Mouse (Mus musculus): Measurements from ENCODE around the gene Aarsd1. TPM values are rescaled to one million over a fixed set of nuclear protein-coding genes. Genes with fewer than 3 reads are reported as not detected.
A peak's percentile ranks its signal among the peaks of the same experiment; 100 is the strongest.
"Not testable (repeated sequence)": the region's sequence is repeated elsewhere in the genome, so short reads cannot be mapped to it uniquely, and the experiment has no call there.

The Aarsd1 gene
- polyA plus RNA-seq, 1 experiment from 2014 or later = 31.0 TPM

- H3K27me3 ChIP-seq (ENCODE audit: control insufficient read depth, insufficient read depth, low read depth, low read length); ATAC-seq (ENCODE audit: low read depth); H3K9me3 ChIP-seq (replicated peaks; ENCODE audit: control insufficient read depth, low read length): not testable (repeated sequence)
- 16% methylated on average over 14 of the region's 15 CpGs for WGBS (ENCODE audit: insufficient replicate concordance)
- peaks cover 15% of the 10 kb centered on the region for H3K4me1 ChIP-seq (ENCODE audit: control insufficient read depth, low read depth, low read length)
- H3K36me3 ChIP-seq (ENCODE audit: control insufficient read depth, insufficient read depth) = peaks cover 18% of the 10 kb centered on the region
- peak overlapping the region; percentile 72 for H3K4me2 ChIP-seq (ENCODE audit: low read depth, low read length)
- H3K27ac ChIP-seq (ENCODE audit: low read length) = peak overlapping the region; percentile 50; the same call in 1 of the 2 replicates
- H3K9ac ChIP-seq (ENCODE audit: low read depth, low read length) = peak overlapping the region; percentile 50
- H3K4me3 ChIP-seq (ENCODE audit: low read depth, low read length) = peak overlapping the region; percentile 87
These were observed 24.2 kb upstream of the Aarsd1 start for GRCm38 (mm10) chr11:101441450-101442126.

GRCm38 (mm10) chr11:101438006-101438405 is 20.6 kb upstream of the Aarsd1 start:
- ATAC-seq (ENCODE audit: low read depth); H3K4me1 ChIP-seq (ENCODE audit: control insufficient read depth, low read depth, low read length); H3K36me3 ChIP-seq (ENCODE audit: control insufficient read depth, insufficient read depth); H3K4me2 ChIP-seq (ENCODE audit: low read depth, low read length); H3K4me3 ChIP-seq (ENCODE audit: low read depth, low read length); H3K27ac ChIP-seq (ENCODE audit: low read length); H3K9ac ChIP-seq (ENCODE audit: low read depth, low read length); H3K9me3 ChIP-seq (replicated peaks; ENCODE audit: control insufficient read depth, low read length); H3K27me3 ChIP-seq (ENCODE audit: control insufficient read depth, insufficient read depth, low read depth, low read length): not testable (repeated sequence)
- WGBS (ENCODE audit: insufficient replicate concordance) = 44% methylated on average over 3 of the region's 3 CpGs

GRCm38 (mm10) chr11:101436916-101437315 is 19.5 kb upstream of the Aarsd1 start:
- H3K4me3 ChIP-seq (ENCODE audit: low read depth, low read length) = no peak overlapping the region
- H3K27me3 ChIP-seq (ENCODE audit: control insufficient read depth, insufficient read depth, low read depth, low read length) = no peaks in the 10 kb centered on the region
- no peak overlapping the region for H3K9ac ChIP-seq (ENCODE audit: low read depth, low read length)
- no peaks in the 10 kb centered on the region for H3K9me3 ChIP-seq (replicated peaks; ENCODE audit: control insufficient read depth, low read length)
- WGBS (ENCODE audit: insufficient replicate concordance) = 76% methylated on average over 4 of the region's 4 CpGs
- H3K4me1 ChIP-seq (ENCODE audit: control insufficient read depth, low read depth, low read length) = no peaks in the 10 kb centered on the region; the same call in 1 of the 2 replicates
- peaks cover 2% of the 10 kb centered on the region; the same call in 1 of the 2 replicates for H3K36me3 ChIP-seq (ENCODE audit: control insufficient read depth, insufficient read depth)
- H3K4me2 ChIP-seq (ENCODE audit: low read depth, low read length) = no peak overlapping the region
- no peak overlapping the region for H3K27ac ChIP-seq (ENCODE audit: low read length)
- ATAC-seq (ENCODE audit: low read depth) = no peak

DNA sequence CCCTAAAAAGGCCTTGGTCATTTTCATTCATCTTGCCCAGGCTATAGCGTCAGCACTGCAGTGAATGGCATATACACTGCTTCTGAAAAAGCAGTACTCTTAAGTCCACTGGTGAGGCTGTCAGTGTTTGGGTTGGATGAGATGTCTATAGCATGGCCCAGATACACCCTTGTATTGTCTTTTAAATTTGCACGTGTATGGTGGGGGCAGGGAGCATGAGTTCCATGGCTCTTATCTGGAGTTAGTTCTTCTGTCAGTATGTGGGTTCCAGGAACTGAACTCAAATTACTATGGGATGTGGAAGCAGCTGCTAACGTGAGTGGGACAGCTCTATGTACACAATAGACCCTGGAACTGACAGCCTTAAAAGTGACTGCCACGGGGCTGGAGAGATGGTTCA is 18.4 kb upstream of the Aarsd1 start:
- Histone ChIP-seq H3K4me3 (ENCODE audit: low read depth, low read length) (no peak overlapping the region), H3K9ac (ENCODE audit: low read depth, low read length) (no peak overlapping the region), H3K9me3 (replicated peaks; ENCODE audit: control insufficient read depth, low read length) (no peaks in the 10 kb centered on the region), H3K4me2 (ENCODE audit: low read depth, low read length) (no peak overlapping the region), H3K27ac (ENCODE audit: low read length) (no peak overlapping the region), H3K4me1 (ENCODE audit: control insufficient read depth, low read depth, low read length) (no peaks in the 10 kb centered on the region), H3K36me3 (ENCODE audit: control insufficient read depth, insufficient read depth) (peaks cover 4% of the 10 kb centered on the region; the same call in 1 of the 2 replicates), H3K27me3 (ENCODE audit: control insufficient read depth, insufficient read depth, low read depth, low read length) (no peaks in the 10 kb centered on the region)
- 45% methylated on average over 4 of the region's 4 CpGs for WGBS (ENCODE audit: insufficient replicate concordance)
- ATAC-seq (ENCODE audit: low read depth) = no peak

GRCm38 (mm10) chr11:101433396-101433795 is 16.0 kb upstream of the Aarsd1 start:
- peaks cover 13% of the 10 kb centered on the region for H3K36me3 ChIP-seq (ENCODE audit: control insufficient read depth, insufficient read depth)
- H3K9me3 ChIP-seq (replicated peaks; ENCODE audit: control insufficient read depth, low read length) = no peaks in the 10 kb centered on the region
- H3K4me1 ChIP-seq (ENCODE audit: control insufficient read depth, low read depth, low read length) = no peaks in the 10 kb centered on the region
- H3K4me3 ChIP-seq (ENCODE audit: low read depth, low read length) = no peak overlapping the region
- ATAC-seq (ENCODE audit: low read depth) = no peak
- no peak overlapping the region for H3K9ac ChIP-seq (ENCODE audit: low read depth, low read length)
- 87% methylated on average over 13 of the region's 13 CpGs for WGBS (ENCODE audit: insufficient replicate concordance)
- no peaks in the 10 kb centered on the region for H3K27me3 ChIP-seq (ENCODE audit: control insufficient read depth, insufficient read depth, low read depth, low read length)
- no peak overlapping the region for H3K27ac ChIP-seq (ENCODE audit: low read length)
- no peak overlapping the region for H3K4me2 ChIP-seq (ENCODE audit: low read depth, low read length)

DNA sequence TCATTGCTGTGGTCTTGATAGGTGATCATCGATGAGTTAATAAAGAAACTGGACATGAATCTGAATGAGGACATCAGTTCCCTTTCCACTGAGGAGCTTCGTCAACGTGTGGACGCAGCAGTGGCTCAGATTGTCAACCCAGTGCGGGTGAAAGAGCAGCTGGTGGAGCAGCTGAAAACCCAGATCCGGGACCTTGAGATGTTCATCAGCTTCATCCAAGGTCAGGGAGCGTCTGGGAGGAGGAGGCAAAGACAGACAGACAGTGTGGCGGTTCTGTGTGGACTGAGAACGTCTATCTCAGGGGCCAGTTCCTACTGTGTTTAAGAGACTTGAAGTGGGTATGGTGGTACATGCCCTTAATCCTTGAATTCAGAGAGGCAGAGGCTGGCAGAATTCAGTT is 13.9 kb upstream of the Aarsd1 start:
- ATAC-seq (ENCODE audit: low read depth) = no peak
- H3K4me3 ChIP-seq (ENCODE audit: low read depth, low read length) = no peak overlapping the region
- H3K27me3 ChIP-seq (ENCODE audit: control insufficient read depth, insufficient read depth, low read depth, low read length) = no peaks in the 10 kb centered on the region
- no peak overlapping the region for H3K27ac ChIP-seq (ENCODE audit: low read length)
- no peak overlapping the region for H3K9ac ChIP-seq (ENCODE audit: low read depth, low read length)
- no peaks in the 10 kb centered on the region for H3K9me3 ChIP-seq (replicated peaks; ENCODE audit: control insufficient read depth, low read length)
- 78% methylated on average over 9 of the region's 9 CpGs for WGBS (ENCODE audit: insufficient replicate concordance)
- peaks cover 4% of the 10 kb centered on the region for H3K4me1 ChIP-seq (ENCODE audit: control insufficient read depth, low read depth, low read length)
- peaks cover 13% of the 10 kb centered on the region for H3K36me3 ChIP-seq (ENCODE audit: control insufficient read depth, insufficient read depth)
- no peak overlapping the region for H3K4me2 ChIP-seq (ENCODE audit: low read depth, low read length)

DNA sequence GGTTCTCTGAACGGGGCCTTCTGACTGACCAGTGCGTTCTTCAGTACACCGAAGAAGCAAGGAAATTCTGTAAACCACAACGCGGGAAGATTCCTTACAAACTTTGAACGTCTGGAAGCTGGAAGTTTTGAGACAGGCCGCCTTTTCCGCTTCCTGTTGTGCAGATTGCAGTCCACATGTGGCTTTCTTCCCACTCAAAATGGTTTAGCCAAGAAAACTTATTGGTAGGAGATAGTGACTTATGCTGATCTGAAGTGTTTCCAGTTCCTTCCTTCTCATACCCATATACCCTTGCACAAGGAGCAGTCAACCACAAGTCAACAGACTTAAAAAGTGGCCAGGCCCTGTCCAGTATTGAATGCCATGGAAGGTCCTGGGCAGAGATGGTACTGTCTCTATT is 8.8 kb upstream of the Aarsd1 start:
- peak overlapping the region; percentile 21; the same call in 1 of the 2 replicates for H3K9ac ChIP-seq (ENCODE audit: low read depth, low read length)
- peak overlapping the region; percentile 95 for H3K4me2 ChIP-seq (ENCODE audit: low read depth, low read length)
- WGBS (ENCODE audit: insufficient replicate concordance) = 43% methylated on average over 8 of the region's 8 CpGs
- peaks cover 9% of the 10 kb centered on the region for H3K36me3 ChIP-seq (ENCODE audit: control insufficient read depth, insufficient read depth)
- no peak for ATAC-seq (ENCODE audit: low read depth)
- H3K9me3 ChIP-seq (replicated peaks; ENCODE audit: control insufficient read depth, low read length) = no peaks in the 10 kb centered on the region
- peaks cover 23% of the 10 kb centered on the region for H3K4me1 ChIP-seq (ENCODE audit: control insufficient read depth, low read depth, low read length)
- no peaks in the 10 kb centered on the region for H3K27me3 ChIP-seq (ENCODE audit: control insufficient read depth, insufficient read depth, low read depth, low read length)
- peak overlapping the region; percentile 95 for H3K4me3 ChIP-seq (ENCODE audit: low read depth, low read length)
- H3K27ac ChIP-seq (ENCODE audit: low read length) = no peak overlapping the region

DNA sequence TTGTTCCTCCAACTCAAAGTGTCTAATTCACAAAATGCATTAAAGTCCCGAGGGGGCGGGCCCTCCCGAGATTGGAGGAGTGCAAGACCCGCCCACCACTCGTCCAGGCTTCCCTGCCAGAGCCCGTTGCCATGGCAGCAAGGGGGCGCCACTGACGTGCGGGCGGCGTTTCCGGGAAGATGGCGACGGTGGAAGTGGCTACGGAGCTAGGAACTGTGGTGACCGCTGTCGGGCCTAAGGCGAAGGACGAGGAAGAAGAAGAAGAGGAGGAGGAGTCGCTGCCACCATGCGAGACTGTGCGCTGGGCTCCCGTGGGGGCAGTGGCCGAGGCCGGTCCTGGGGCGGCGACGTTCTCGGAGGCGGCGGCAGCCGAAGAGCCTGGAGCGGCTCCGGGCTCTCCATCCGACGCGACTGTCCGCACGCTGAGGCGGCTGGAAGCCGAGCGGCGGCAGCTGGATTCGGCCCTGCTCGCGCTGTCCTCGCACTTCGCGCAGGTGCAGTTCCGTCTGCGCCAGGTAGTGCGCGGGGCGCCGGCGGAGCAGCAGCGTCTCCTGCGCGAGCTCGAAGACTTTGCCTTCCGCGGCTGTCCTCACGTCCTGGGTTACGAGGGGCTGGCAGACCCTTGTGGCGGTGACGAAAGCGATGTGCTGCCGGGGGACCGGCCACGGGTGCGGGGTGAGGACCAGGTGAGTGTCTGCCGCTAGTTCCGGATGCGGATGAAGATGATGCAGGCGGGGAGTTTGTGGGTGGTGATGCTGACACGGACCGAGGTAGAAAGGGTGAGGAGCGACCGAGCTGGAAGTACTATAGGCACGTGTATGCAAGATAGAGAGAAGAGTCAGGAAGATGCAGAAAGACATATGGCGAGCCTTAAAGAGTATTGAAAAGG is 7.8 kb upstream of the Aarsd1 start, which contains the start of the genes Rundc1 and Ptges3l:
Gene Rundc1, plus strand, starts transcription at position 161 of the 889 bp plus-strand sequence.
Gene Ptges3l, minus strand, starts transcription at position 409 of the 889 bp plus-strand sequence.
- Histone ChIP-seq H3K4me2 (ENCODE audit: low read depth, low read length) (peak within 1 kb of the TSS; percentile 95), H3K27me3 (ENCODE audit: control insufficient read depth, insufficient read depth, low read depth, low read length) (no peaks in the 10 kb centered on the region), H3K27ac (ENCODE audit: low read length) (peak within 1 kb of the TSS; percentile 80), H3K9me3 (replicated peaks; ENCODE audit: control insufficient read depth, low read length) (no peaks in the 10 kb centered on the region), H3K36me3 (ENCODE audit: control insufficient read depth, insufficient read depth) (peaks cover 5% of the 10 kb centered on the region; the same call in 1 of the 2 replicates), H3K9ac (ENCODE audit: low read depth, low read length) (peak within 1 kb of the TSS; percentile 85), H3K4me1 (ENCODE audit: control insufficient read depth, low read depth, low read length) (peaks cover 23% of the 10 kb centered on the region), H3K4me3 (ENCODE audit: low read depth, low read length) (peak within 1 kb of the TSS; percentile 95)
- ATAC-seq (ENCODE audit: low read depth) = peak; percentile 92
- WGBS (ENCODE audit: insufficient replicate concordance) = under 1% methylated on average over 81 of the region's 81 CpGs
